Mouse (Mus musculus) erythroblast, adult 5-6 weeks (primary cell): ENCODE data around the gene Cops3. TPM values are rescaled to one million over a fixed set of nuclear protein-coding genes. Genes with fewer than 3 reads are reported as not detected.
A peak's percentile ranks its signal among the peaks of the same experiment; 100 is the strongest.

Experiments
- ATAC-seq: replicated peaks from 2 replicates; pipeline ENCODE4 v1.8.0; 2016; ENCODE audit warnings: moderate number of reproducible peaks, mild to moderate bottlenecking, moderate TSS enrichment, inconsistent platforms; ENCODE audit not compliant: poor library complexity, low FRiP score, severe bottlenecking
- total RNA-seq, 2 experiments: library from RNA; stranded (forward) in 1 of 2; stranded (reverse) in 1 of 2; fragments of 150-400 nt in 1 of 2; fragments of 200-764, 138-1000 nt in 1 of 2; gene quantifications; 2 replicates each; pipeline versions ENCODE4 v1.2.3 to v1.2.4; 2015 to 2017; ENCODE audit warnings: low replicate concordance in 2 of 2

The Cops3 gene
- total RNA-seq, 2 experiments from 2014 or later: 41.4 to 117 TPM

- no peak for ATAC-seq
These were observed 26.4 kb downstream of the Cops3 start for GRCm38 (mm10) chr11:59813276-59813675.

- ATAC-seq: no peak
These were observed 28.4 kb downstream of the Cops3 start for GRCm38 (mm10) chr11:59811211-59811610.

DNA sequence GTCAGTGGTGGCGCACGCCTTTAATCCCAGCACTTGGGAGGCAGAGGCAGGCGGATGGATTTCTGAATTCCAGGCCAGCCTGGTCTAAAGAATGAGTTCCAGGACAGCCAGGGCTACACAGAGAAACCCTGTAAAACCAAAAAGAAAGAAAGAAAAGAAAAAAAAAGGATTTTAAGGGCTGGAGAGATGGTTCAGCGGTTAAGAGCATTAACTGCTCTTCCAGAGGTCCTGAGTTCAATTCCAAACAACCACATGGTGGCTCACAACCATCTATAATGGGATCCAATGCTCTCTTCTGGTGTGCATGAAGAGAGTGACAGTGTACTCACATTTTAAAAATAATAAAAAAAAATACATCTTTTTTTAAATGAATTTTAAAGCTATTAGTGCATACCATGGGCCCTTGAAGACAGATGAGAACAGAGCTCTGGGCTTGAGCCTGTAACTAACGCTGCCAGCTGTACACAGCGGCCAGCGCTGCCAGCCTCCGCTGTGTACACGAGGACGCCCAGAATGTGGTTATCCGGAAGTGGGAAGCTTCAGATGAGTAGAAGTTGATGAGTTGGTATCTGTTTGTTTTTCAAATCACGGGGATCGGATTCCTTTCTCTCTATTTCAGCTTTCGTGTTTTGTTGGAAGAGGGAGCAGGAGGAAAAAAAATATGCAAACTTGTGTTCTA, 29.0 kb downstream of the Cops3 start:
- no peak for ATAC-seq

DNA sequence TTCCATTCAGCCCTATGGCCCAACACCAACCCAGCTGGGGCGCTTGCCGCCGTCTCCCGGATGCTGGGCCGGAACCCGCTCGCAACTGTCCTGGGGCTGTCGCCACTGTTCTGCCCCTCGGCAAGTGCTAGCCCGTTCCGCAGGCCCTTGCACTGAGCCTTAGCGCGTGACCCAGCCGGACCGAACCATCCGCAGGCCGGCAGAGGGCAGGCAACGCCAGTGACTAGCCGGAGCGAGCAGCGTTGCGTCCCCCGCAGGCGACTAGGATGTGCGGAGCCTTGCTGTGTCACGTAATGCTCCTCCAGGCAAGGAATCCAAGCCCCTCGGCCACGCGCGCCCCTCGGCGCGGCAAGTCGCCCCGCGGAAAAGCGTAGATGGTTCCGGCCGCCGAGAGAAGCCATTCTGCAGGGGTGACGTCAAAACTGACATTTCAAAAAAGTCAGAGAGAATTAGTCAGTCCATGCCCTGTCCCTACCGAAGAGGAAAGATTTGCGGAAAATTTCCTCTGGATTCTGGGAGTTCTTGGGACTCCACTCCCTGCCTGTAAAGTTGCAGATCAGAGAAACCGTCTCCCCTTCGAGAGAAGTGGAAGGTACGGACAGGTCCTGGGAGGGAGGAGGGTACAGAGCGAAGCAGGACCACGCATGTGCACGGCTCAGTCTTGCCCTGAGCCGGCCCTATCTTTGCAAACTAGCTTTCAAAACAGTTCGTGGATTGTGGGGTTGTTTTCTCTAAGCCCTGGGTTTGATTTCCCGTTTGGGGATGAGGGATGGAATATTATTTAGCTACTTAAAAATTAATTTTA, 29.8 kb downstream of the Cops3 start, which contains the start of gene Flcn:
Gene Flcn (minus strand): TSS at position 347 of the 805 bp plus-strand sequence.
- peak; percentile 88 for ATAC-seq

DNA sequence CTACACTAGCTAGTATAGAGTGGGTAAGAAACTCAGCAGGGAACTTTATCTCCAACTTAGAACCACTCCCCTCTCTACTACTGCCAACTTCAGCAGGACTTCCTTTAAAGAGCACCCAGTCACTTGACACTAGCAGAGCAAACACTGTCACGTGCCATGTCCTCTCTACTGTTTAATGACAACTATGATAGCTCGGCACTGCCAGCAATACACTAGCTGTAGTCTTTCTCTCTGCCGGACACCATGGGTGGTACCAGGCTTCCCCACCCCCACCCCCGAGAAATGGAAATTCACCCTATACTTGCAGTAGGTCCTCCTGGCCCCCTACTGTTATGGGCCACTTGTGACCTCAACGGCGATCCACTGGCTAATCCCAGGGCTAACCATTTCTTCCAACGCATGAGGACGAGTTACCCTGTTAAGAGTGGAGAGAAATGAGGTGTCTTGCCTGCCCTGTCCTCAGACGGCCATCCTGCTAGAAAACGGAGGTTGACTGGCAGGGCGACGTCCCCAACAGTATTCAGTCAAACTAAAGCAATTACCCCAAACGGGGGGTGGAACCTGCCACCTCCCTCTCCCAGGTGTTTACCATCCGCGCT, 30.5 kb downstream of the Cops3 start:
- peak; percentile 66 for ATAC-seq

GRCm38 (mm10) chr11:59808170-59808960, 31.3 kb downstream of the Cops3 start:
- ATAC-seq: peak; percentile 2; the same call in 1 of the 2 replicates

DNA sequence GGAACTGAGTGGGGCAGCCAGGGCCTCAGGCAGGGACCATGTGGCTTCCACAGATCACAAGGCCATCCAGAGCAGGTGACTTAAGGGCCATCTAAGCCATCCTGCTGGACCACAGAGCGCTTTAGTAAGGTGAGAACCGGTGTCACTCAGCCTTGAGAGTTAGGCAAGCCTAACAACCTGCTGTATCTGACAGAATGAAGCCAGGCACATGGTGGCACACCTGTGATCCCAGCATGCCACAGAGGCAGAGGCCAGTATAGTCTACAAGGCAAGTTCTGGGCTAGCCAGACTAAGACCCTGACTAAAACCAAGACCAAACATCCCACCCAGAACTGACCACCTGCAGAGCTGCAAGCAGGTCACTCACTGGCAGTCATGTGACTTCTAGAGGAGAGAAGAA, 34.0 kb downstream of the Cops3 start:
- no peak for ATAC-seq

GRCm38 (mm10) chr11:59805256-59805655, 34.4 kb downstream of the Cops3 start:
- no peak for ATAC-seq

DNA sequence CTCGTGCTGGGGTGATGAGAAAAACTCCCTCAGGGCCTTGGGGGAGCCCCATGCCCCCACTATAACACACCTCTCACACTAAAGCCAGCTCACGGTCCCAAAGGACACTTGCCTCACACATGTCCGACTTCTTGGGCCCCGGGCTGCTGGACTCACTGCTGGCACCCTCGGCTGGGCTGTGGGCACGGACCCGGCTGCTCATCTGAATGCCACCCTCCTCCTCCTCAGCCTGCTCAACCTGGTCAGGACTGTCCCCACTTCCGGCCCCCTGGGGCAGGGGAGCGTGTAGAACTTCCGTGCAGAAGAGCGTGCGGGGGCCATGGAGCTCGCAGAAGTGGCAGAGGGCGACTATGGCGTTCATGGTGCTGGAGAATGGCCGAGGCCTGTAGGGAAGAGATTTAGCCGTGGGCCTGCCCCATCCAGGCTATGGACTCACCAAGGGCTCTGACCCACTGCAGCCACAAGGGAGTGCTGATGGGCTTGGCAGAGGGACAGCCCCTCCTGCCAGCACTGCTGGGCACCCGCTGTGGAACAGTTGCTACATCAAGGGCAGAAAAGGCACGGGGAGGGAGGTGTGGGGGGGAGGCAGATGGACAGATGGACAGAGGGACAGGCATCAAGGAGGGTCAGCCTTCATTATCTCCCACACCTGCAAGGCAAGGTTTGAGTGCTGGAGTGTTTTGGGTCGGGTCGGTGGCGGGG, 35.1 kb downstream of the Cops3 start:
- ATAC-seq: no peak

DNA sequence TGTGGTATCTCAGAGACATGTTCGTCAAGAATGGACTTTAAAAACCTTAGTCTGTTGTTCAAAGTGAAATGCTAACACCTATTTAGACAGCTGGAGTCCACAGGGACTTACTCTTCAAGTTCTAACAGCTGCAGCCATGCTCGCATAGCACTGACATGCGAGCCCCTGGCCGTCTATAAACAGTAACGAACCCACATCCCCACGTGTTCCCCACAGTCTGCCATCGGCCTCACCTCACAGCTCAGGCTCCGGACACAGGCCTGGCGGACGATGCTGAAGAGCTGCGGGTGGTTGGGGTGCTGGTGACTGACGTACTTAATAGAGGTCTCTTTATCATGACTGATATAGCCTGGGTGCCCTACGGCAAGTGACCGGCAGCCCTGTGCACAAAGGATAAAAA, 36.1 kb downstream of the Cops3 start:
- ATAC-seq: no peak

GRCm38 (mm10) chr11:59801881-59802280, 37.8 kb downstream of the Cops3 start:
- no peak for ATAC-seq

- no peak for ATAC-seq
These were observed 39.2 kb downstream of the Cops3 start for GRCm38 (mm10) chr11:59800412-59800811.

- no peak for ATAC-seq
These were observed 46.2 kb downstream of the Cops3 start for GRCm38 (mm10) chr11:59793390-59793789.

DNA sequence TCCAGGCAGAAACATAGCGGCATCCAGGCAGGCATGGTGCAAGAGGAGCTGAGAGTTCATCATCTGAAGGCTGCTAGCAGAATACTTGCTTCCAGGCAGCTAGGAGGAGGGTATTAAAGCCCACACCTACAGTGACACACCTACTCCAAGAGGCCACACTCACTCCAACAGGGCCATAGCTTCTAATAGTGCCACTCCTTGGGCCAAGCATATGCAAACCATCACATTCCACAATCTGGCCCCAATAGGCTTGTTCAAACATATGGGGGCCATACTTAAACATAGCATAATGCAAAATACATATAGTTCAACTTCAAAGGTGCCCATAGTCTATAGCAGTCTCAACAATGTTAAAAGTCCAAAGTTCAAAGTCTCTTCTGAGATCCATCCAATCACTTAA, 50.3 kb downstream of the Cops3 start:
- ATAC-seq: no peak

- ATAC-seq: no peak
These were observed 52.3 kb downstream of the Cops3 start, which contains the start of gene Pld6 for GRCm38 (mm10) chr11:59787199-59787781. TSS of gene Pld6 (minus strand) at chr11:59787645.

GRCm38 (mm10) chr11:59786444-59787198, 53.0 kb downstream of the Cops3 start:
- no peak for ATAC-seq

DNA sequence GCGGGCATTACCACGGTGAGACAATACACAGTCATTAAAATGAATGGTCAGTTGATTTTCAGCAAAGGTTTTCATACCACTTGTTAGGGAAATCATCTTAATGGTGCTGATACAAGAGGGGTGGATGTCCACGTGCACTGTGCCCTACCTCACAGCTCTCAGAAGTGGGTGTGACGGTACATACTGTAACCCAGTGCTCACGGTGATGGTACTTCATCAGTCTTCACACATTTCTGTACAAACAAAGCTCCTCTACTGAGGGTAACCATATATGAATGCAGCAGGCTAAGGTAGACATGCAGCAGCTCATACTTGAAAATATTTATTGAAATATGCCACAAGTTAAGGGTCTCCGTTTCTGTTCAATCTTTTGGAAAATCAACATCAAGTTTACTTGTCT, 56.0 kb downstream of the Cops3 start:
- ATAC-seq: no peak

- ATAC-seq: no peak
These were observed 57.5 kb downstream of the Cops3 start for GRCm38 (mm10) chr11:59782091-59782590.
